Mouse (Mus musculus): ENCODE measurements at regions not wholly inside any gene's neighbourhood (a gene's known extent, or its start where the extent isn't known, plus 50 kb on each side); places are given as distances from the start of the nearest gene placed in this dataset.

DNA sequence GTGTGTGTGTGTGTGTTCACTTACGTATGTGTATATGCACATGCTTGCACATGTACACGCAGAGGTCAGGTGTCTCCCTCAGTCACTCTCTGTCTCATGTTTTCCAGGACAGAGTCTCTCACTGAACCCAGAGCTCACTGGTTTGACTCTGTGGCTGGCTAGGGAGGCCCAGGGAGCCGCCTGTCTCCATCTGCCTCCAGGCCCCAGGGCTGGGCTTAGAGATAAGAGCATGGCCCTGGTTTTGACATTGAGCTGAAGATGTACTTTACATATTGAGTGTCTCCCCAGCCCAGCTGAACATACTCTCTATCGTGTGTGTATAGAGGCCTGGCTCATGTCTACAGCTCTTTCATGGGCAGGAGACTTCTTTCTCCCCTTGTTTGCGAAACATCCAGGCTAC is 128.1 kb downstream of the Cyp26b1 start:
- TF ChIP-seq CTCF (conservative IDR thresholded peaks at IDR 0.05; ENCODE audit: low read length), result no peak
- TF ChIP-seq NANOG (IDR thresholded peaks at IDR 0.05; ENCODE audit: borderline replicate concordance, low read length), result no peak
- no peak for TF ChIP-seq POU5F1 (IDR thresholded peaks at IDR 0.05; ENCODE audit: borderline replicate concordance, low read length)

Data from E14TG2a.4 (cell line).